Mouse (Mus musculus) hindbrain, embryonic 13.5 days (tissue): ENCODE data around the gene Csf3. TPM values are rescaled to one million over a fixed set of nuclear protein-coding genes. Genes with fewer than 3 reads are reported as not detected.

Experiments used
- polyA plus RNA-seq: library from polyadenylated mRNA; unstranded; fragments of >200 nt; fragmentation: Nextera tagmentation; extraction: Ambion mirVana; gene quantifications from 2 replicates; pipeline ENCODE4 v1.2.1, GENCODE M21; 2015

The Csf3 gene
- polyA plus RNA-seq, 1 experiment from 2014 or later: not detected

Other genes with a start within 250 kb of the Csf3 start
- gene Ikzf3, start 155.2 kb upstream of the Csf3 start, polyA plus RNA-seq: 0.21 and 0.35 TPM in 2 replicates
- gene Zpbp2, start 150.2 kb upstream of the Csf3 start, polyA plus RNA-seq: 0.14 TPM in 1 of 2 replicates, not detected in the other
- 91.1 and 91.8 TPM in 2 replicates for gene Ormdl3, start 113.9 kb upstream of the Csf3 start, polyA plus RNA-seq
- gene Lrrc3c, start 103.0 kb upstream of the Csf3 start, polyA plus RNA-seq: not detected in 2 replicates
- 0.82 and 1.2 TPM in 2 replicates for gene Gm12355, start 75.6 kb upstream of the Csf3 start, polyA plus RNA-seq
- gene Gsdma3, start 74.9 kb upstream of the Csf3 start, polyA plus RNA-seq: not detected in 2 replicates
- gene Gsdma2, start 54.5 kb upstream of the Csf3 start, polyA plus RNA-seq: 0.17 TPM in 1 of 2 replicates, not detected in the other
- gene Gsdma, start 36.9 kb upstream of the Csf3 start, polyA plus RNA-seq: 0.05 TPM in 1 of 2 replicates, not detected in the other
- 176 and 182 TPM in 2 replicates for gene Psmd3, start 18.7 kb upstream of the Csf3 start, polyA plus RNA-seq
- 72.4 and 75.2 TPM in 2 replicates for gene Med24, start 28.2 kb downstream of the Csf3 start, polyA plus RNA-seq
- 117 and 122 TPM in 2 replicates for gene Thra, start 39.4 kb downstream of the Csf3 start, polyA plus RNA-seq
- 1.9 and 2.4 TPM in 2 replicates for gene Nr1d1, start 74.1 kb downstream of the Csf3 start, polyA plus RNA-seq
- 31.5 and 33.0 TPM in 2 replicates for gene Msl1, start 94.3 kb downstream of the Csf3 start, polyA plus RNA-seq
- 48.7 and 50.2 TPM in 2 replicates for gene Casc3, start 103.6 kb downstream of the Csf3 start, polyA plus RNA-seq
- 6.2 and 7.0 TPM in 2 replicates for gene Rapgefl1, start 135.5 kb downstream of the Csf3 start, polyA plus RNA-seq
- gene Wipf2, start 162.4 kb downstream of the Csf3 start, polyA plus RNA-seq: 5.0 TPM in 2 replicates
- 5.9 and 6.0 TPM in 2 replicates for gene Cdc6, start 206.5 kb downstream of the Csf3 start, polyA plus RNA-seq
- gene Rara, start 226.6 kb downstream of the Csf3 start, polyA plus RNA-seq: 17.1 and 20.3 TPM in 2 replicates